Mouse (Mus musculus): ENCODE results near the gene Timp3.

Timp3 gene

DNA sequence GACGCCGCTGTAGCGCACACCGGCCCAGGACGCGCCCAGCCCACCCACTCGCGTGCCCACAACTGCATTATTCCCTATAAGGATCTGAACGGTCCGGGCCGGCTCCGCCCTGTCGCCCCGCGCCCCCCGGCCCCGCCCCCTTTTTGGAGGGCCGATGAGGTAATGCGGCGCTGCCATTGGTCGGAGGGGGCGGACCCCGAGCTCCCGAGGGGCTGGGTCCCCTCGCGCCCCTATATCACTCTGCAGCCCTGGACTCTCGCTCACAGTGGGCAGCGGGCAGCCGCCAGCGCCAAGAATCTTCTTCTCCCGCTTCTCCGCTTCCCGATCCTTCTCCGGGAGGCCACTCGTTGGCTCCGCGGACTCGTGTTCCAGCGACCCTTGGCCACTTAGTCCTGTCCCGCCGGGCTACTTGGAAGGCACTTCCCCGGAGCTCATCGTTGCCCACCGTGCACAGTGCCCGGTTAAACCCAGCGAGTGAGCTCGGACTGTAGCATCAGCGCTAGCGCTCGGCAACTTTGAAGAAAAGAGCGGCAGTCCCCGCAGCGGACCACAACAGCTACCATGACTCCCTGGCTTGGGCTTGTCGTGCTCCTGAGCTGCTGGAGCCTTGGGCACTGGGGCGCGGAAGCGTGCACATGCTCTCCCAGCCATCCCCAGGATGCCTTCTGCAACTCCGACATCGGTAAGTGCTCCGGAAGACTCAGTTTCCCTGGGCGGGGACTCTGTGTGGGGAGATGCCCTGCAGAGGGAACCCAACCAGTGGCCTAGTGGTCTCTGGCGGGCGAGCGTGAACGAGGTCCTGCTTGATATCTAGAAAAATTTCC is at the start of gene Timp3:
Timp3 (plus strand) TSS at position 80 of the 824 bp plus-strand sequence.
- peak; percentile 63 for DNase-seq (ENCODE audit: low spot score)

DNA sequence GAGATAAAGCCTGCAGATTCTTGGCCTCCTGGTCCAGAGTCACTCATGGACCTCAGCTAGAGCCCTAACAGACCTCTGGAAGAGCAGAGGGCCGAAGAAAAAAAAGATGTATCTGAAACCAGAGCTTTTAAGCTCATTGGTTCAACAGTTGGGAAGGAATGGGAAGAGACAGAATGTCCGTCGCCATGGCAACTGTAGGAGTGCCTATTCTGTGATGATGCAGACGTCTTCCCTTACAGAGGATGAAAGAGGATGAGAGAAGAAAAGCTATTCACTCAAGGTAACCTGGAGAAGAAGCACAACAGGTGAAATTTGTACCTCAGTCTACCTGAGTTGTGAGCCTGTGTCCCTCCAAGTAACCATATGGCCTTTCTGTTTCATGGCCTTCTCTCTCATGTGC is 44.0 kb upstream of the Timp3 start:
- no peak for DNase-seq (ENCODE audit: low spot score)

DNA sequence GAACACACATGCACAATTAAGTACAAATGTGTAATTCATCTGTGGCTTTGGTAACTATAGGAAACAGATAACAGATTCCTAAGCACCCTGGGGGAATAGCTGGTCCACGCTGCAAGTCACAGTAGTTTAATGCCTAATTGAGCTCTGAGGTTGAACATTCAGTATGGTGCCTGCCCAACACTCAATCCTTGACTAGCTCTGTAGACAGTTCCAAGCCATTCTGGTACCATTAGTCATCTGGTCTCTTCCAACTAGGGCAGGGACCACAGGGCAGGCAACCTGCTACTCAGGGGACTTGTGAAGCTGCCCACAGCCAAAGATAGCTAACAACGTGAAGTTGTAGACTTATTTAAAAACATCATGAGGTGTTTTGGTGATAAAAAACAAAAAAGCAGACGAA is 43.1 kb upstream of the Timp3 start:
- DNase-seq (ENCODE audit: low spot score) = no peak

DNA sequence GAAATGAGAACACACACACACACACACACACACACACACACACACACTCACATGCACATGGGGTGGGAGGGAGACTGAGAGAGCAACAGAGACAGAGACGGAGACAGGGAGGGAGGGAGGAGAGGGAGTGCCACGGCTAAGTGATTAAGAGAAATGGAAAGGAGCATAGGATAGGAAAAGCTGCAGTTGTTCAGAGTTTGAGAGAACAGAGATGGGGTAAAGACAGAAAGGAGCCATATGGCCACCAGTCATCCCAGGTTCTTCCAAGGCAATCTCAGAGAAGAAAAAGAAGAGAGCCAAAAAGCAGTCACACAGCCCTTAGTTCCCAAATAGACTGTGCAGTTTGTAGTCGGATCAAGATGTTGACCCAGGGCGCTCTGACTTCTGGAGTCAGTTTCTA is 42.1 kb upstream of the Timp3 start:
- DNase-seq (ENCODE audit: low spot score) = no peak

DNA sequence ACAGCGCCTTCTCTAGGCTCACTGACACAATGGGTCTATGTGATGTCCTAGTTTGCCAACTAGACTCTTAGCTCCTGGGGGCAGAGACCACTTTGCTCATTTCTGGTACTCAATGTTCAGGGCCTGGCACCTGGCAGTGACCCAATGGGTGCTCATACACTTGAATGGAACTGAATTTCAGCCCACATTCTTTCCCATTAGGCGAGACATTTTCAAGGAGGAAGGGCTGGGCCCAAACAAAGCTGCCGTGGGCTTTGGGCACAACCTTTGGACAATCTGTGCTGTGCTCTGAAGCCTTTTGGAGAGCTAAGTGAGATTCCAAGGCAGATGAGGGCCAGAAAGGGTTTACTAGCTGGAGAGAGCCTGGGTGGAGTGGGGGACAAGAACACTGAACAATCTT is 41.2 kb upstream of the Timp3 start:
- no peak for DNase-seq (ENCODE audit: low spot score)

DNA sequence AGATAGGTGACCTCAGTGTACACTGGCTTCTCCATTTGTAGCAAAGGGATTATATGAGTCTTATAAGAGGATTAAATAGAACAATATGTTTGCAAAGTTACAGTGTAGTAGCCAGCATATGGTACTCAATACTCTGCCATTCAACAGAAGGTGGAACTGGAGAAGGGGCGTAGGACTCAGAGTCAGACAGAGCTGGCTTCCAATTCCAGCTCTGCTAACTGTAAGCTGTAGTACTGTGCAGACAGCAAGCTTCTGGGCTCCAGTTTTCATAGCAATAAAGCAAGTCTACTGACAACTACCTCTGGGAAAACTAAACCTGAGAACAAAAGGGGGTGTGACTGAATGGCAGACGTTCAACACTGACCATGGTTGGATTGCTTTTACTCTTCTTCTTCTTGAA is 38.4 kb upstream of the Timp3 start:
- DNase-seq (ENCODE audit: low spot score) = no peak

DNA sequence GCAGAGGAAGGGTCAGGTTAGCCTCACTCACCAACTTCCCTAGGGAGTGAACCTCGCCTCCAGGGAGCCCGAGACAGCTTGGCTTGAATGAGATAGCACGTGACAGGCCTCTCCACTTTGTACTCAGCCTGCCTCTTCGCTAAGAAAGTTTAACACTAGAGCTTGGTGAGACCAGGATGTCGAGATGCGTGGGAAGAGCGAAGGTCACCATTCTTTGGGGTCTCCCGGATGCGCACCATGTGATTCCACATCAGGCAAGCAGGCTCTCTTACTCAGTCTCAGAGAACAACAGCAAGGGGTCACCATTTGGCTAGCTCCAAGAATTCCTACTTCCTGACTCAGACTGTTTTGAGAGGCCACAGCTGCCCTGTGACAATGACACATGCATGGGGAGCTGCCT is 35.6 kb upstream of the Timp3 start:
- no peak for DNase-seq (ENCODE audit: low spot score)

DNA sequence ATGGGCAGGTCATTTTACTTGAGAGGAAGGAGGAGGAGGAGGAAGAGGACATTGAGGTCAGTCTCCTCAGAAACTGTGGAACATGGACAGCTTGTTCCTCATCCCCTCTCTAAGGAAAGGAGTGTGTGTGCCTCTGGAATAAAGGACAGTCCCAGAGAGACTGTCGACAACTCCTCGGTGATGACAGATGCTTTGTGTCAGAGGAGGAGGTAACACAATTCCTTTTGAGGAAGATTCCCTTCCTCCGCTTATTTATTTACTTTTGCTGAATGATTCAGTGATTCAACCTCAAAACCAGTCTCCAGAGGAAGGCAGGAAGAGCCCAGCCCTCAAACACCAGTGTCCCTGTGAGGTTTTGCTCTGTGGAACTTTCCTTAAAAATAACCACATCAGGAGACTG is 29.9 kb upstream of the Timp3 start:
- DNase-seq (ENCODE audit: low spot score) = no peak

DNA sequence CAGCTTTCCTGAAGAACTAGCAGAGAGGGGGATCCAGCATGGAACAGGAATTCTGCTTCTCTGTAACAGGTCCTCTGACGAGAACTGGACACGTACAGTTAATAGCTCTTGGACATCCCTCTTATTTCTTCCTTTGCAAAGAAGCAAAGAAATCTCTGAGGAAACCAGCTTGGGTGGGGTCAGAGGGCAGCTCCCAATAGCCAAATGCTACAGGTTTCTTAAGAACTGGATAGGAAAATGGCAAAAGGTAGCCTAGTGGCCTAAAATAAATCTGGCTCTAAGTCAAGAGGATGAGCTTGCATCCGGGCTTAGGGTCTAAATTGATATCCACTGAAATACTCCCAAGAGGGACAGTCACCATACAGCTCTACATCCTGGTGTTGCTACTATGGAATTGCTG is 27.3 kb upstream of the Timp3 start:
- DNase-seq (ENCODE audit: low spot score) = no peak

DNA sequence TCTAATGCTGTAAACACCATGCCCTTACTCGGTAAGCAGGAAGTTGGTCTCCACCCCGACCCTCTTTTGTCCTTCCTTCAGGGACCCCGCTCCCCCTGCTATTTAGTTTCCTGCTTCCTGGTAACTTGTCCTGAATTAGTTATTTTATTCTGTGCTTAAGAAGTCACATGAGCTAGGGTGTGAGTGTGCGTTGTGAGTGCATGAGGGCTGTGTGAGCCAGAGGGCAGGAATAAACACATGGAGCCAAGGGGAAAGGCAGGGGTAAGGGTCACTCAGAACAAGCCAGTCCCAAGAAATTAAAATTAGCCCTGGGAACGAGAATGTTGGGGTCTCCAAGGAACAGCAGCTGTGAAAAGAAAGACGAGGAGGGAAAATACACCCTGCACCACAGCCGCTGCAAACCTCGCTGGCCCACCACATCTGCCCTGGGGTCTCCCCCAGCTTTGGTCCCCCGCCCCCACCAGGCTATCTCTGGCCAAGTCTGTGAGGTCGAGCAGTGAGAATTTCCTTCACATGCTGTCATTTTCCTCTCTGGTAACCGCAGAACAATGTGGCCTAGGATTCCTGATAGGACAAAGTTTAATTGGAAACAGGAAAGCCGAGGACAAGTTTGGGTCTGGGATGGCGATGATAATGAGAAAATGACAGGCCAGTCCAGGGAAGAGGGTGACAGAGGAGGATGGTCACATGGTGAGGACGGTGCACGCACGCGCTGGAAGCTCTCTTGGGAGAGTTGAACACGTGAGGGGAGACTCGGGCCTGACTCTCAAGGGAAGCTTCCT is 26.6 kb upstream of the Timp3 start:
- no peak for DNase-seq (ENCODE audit: low spot score)

DNA sequence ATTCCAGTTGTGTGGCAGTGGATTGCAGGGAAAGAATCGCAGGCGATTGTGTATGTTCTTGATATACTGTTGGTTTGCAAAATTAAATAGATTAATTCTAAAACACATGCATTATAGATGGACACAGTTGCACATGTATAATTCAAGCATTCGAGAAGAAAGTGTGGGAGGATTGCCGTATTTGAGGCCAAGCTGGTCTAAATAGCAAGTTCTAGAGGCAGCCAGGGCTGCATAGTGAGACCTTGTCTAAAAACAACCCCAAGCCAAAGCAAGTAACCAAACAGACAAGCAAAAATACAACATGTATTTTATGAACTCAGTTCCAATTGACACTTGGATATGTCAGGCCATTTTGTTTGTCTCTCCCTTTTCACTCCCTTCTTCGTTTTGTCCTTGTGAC is 24.6 kb upstream of the Timp3 start:
- DNase-seq (ENCODE audit: low spot score) = no peak

DNA sequence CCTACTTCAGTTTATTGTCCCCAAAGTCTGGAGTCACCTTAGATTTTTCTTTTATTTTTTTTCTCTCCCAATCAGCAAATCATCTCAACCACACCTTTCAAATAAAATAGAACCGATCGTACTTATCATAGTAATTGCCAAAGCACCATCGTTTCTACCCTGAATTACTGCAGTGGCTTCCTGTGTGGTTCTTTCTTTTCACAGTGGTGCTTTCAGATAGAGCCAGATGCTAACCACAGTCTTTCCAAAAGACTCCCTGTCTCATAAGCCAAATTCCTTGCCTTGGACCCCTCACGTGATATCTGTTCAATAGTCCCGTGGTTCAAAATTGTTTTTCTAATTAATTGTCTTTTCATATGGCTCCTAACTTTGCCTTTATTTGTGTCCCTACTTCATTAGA is 22.8 kb upstream of the Timp3 start:
- DNase-seq (ENCODE audit: low spot score) = no peak

DNA sequence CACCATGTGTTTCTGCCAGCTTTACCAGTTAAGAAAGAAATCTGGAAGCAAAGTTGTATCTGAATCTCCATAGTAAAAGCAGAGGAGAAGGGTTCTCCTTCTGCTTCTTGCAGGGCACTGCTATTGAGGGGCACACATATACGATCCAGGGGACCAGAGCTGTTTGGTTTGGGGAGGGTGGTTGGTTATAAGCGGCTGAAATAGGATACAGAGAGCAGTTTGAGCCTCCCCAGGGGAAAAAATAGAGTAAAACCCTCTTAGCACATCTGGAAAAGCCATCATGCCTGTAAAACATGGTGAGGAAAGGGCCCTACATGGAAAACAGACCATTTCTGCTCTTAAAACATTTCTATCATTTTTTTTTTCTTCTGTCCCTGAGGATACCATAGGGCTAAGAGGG is 21.7 kb upstream of the Timp3 start:
- no peak for DNase-seq (ENCODE audit: low spot score)

DNA sequence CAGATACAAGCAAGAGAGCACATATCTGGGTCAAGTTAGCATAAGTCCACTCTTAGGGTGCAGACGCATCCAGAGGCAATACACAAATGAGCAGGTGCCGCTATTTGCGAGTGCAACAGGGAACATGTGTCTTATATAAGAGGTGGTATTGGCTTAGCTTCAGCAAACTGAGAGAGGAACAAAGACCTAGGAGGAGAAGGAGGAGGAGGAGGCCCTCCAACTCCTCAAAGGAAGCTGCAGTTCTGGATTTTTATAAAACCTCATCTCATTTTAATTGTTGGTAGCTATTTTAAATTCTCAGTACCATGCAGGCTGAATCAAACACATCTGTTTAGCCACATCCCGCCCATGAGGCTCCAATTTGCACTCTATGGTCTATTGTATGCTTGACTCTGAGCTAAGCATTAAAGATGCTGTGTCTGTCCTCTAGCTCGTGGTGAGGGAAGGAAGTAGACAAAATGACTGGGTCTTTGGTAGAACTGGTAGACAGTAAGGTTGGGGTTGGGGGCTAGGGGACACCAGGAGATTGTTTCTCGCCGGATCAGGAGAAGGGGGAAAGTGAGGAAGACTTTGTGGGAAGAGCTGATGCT is 20.5 kb upstream of the Timp3 start:
- no peak for DNase-seq (ENCODE audit: low spot score)

DNA sequence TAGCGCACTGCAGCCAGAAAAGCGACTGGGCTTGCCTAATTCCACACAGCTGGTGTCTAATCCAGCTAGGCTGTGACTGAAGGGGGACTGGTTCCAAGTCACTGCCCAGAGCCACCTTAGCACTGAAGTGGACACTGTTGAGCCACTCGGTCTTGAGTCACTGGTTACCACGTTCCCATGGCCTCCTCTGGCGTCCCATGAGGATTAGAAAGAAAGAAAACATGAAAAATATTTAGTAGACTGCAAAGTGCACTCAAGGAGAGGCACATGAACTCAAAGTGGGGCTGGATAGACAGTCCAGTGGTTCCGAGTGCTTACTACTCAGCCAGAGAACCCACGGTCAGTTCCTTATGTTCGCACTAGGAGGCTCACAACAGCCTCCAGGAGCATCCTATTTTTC is 18.9 kb upstream of the Timp3 start:
- DNase-seq (ENCODE audit: low spot score) = no peak

DNA sequence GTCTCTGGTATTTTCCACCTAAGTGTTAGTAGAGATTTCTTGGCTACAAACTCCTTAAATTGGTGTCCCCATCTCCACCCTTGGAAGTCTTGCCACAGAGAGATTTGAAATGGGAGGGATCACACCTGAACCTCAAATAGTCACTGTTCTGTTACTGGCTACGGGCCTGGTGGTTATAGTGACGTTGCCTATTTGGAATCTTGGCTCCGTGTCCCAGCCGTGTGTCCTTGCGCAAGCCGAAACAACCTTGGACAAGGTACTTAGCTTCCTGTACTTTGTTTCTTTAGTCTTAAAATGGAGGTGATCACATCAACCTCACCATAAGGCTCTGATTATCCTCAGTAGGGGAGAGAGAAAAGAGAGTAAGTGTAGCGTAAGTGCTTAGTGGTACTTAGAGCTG is 13.7 kb upstream of the Timp3 start:
- DNase-seq (ENCODE audit: low spot score) = no peak

DNA sequence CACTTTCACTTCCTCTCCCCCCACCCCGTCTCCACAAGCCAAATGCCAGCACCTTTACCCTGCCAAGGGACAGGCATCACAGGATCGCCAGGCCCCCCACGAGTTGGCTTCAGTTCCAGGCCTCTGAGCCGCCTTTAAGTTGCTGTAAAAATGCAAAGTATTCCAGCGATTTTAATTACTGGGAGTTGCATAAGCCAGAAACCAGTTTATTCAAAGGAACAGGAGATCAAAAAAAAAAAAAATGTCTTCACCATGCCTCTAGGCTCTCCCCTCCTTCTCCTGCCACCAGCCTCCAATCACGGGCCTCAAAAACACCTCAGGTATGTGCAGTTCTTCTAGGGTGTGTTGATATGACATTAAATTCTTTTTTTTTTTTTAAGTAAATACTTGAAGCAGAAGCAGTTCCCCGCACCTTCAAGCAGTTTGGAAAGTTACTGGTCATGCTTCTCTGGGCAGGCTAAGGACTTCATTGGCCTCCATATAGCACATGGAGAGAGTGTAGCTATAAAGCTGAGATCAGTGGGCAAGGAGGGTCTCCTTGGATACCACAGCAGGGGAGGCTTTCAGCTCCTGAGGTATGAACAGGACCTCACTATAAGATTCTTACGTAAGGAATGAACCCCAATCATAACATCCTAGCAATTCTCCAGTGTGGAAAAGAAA is 9.9 kb upstream of the Timp3 start:
- no peak for DNase-seq (ENCODE audit: low spot score)

DNA sequence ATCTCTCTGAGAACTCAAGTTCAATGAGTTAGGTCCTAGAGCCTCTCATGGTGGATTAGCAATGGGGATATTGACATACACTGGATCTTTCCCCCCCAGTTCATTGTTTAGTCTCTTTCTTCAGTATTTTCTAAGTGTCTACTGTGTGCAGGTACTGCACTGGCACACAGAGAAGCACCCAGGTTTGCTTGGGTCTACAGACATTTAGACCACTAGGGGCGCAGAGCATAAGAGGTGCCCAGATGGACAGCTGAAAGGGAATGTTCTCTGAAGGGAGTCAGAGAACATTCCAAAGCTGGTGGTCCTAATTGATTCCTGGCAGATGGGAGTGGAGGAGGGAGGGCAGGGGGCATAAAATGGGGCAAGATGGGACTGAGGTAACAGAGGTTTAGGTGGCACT is 6.3 kb upstream of the Timp3 start:
- no peak for DNase-seq (ENCODE audit: low spot score)

DNA sequence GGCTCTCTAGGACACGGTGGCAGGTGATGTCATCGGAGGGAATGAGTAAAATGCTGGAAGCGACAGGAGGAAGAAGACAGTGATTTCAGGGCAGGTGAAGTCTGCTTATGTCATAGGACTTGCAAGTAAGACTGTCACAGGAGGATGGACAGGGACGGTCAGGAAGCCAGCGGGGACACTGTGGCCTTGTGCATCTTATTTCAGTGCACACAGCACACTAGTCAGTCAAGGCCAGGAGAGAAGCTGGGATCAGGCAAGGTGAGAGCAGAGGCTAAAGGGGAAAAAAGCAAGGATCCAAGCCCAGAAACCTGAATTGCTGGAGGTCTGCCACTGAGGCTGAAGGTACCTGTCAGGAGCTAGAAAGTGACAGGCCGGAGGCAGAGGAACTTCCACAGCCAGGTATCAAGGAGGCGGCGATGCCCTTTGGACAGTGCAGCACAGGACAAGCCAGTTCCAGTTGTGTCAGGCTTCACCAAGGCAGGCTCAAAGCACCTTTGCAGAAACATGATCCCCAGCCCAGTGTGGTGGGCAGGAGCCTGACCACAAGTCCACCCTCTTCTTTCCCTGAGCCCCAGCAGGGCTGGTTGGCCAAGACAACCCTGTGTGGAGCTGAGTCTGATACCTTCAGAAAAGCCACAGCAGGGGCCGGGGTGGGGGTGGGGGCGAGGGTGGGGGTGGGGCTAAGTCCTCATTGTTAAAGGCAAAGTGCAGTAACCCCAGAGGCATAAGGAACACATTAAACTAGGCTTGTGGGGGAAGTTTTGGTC is 5.4 kb upstream of the Timp3 start:
- DNase-seq (ENCODE audit: low spot score) = no peak

DNA sequence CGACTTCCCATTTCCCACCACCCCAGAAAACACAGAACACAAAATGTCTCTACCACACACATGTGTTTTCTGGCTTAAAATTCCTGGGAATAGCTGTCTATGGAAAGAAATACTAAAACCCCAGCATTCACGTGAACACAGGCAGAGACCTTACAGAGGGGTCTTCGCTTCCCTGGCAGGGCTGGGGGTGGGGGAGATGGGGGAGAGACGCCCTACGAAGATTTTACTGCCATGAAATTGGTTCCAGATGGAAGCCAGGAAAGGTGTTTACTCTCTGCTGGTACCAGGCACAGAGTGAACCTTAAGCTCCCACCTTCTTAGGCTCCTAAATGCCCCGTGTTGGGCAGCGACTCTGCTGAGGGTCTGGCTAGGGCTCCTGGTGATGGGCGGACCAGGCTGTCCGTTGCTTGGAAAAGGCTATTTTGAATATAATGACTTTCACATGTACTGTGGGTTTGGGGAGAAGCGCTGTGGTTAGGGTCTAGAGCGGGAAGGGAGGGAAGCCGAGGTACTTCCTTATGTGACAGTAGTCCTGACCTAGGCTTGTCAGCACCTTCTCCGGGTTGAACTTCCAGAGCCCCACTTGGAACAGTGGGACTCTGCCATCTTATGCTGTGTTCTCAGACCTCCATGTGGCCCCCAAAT is 4.6 kb upstream of the Timp3 start:
- no peak for DNase-seq (ENCODE audit: low spot score)

DNA sequence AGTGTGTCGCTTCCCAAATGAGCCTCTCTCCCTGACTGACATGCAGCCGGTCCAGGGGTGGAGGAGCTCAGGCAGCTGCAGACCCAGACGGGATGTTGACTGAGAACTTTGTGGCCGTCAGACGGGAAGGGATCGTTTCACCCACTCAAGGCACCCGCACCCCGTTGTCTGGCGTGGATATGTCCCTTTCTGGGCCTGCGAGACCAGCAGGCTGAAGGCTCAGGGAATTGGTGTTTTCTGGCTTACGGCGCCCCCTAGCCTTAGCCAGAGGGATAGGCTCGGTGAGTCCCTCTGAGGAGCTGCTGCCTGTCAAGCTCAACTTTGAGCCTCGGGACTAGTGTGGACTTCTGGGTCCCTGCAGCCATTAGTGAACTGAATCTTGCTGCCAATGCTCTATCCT is 4.1 kb upstream of the Timp3 start:
- DNase-seq (ENCODE audit: low spot score) = peak; percentile 79
